Mouse (Mus musculus): ENCODE results near the gene Ablim1.

GRCm38 (mm10) chr19:57059018-57059580 lies 255.6 kb downstream of the Ablim1 start:
- TF ChIP-seq CTCF (IDR thresholded peaks at IDR 0.05; ENCODE audit: control insufficient read depth, insufficient read depth, insufficient read length) = no peak
- TF ChIP-seq MYOD1 (IDR thresholded peaks at IDR 0.05; ENCODE audit: control insufficient read depth, insufficient read length, low read depth) = no peak

Measured in C2C12 (cell line).